In the genomic region with DNA sequence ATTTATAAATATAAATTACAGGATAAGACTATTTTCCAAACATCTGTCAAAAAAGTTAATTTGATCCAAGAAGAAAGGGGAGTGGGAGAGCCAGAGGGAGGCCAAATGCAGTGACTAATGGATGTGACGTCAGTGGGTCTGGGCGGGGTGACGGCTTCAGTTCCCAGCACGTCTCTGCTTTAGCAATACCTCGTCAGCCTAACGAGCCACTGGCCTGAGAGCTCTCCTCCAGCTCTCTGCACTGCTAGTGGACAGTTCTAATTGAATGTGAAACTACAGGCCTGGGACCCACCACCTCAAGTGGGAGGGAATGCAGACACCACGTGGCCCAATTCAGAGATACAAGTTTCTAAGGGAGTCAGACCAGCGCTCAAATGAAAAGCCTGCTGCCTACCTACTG, we compare ENCODE assay signal across 15 mouse cellular contexts.
DNase-seq lines count a peak whose midpoint lies in the region; ATAC-seq and TF ChIP-seq lines count a peak whose summit lies in the region.
"Had no signal": no experiment of that assay in that cellular context is flagged by ENCODE, and none has a peak within 500 bp of the region (broad histone marks: within the 10 kb centered on the region; RNA-seq: fewer than 3 reads in every experiment).

No protein-coding gene starts in this region.

- H3K36me3 ChIP-seq in lung, embryonic 14.5 days (ENCODE audit: insufficient read depth), result 0 out of 2 replicates have a peak, but pooled peaks cover 2% of the 10 kb centered on the region
- no peaks in the 10 kb centered on the region for H3K36me3 ChIP-seq in heart, embryonic 13.5 days
- H3K36me3 ChIP-seq in thymus, adult 2 months (ENCODE audit: control insufficient read depth, insufficient read depth, low read length), result no peaks in the 10 kb centered on the region
- H3K36me3 ChIP-seq: embryonic facial prominence, embryonic 13.5 days; midbrain, embryonic 10.5 days; neural tube, embryonic 15.5 days had no signal

- peak; percentile 44 for DNase-seq in gastrocnemius, adult 18-20 months (ENCODE audit: low spot score)
- no peak for DNase-seq in gastrocnemius, postnatal 4 days (ENCODE audit: low spot score in 2 of 2)
- DNase-seq in lung, embryonic 14.5 days, result peak; percentile 87
- no peak for DNase-seq in lung, postnatal 25 days (ENCODE audit: low spot score)
- DNase-seq in lung, postnatal 36 days, result peak; percentile 50
- no peak for DNase-seq in thymus, adult 2 months
- DNase-seq in left cerebral cortex, adult 11 months (ENCODE audit: low spot score), result no peak
- DNase-seq: adrenal gland, postnatal 14 days; cerebellum, adult 11 months; layer of hippocampus, adult 9-11 months; thymus, postnatal 25 days had no signal

- H3K9me3 ChIP-seq in lung, embryonic 14.5 days (ENCODE audit: low read depth, low read length), result no peaks in the 10 kb centered on the region
- H3K9me3 ChIP-seq in heart, embryonic 13.5 days, result no peaks in the 10 kb centered on the region
- H3K9me3 ChIP-seq: embryonic facial prominence, embryonic 13.5 days; midbrain, embryonic 10.5 days; neural tube, embryonic 15.5 days had no signal

- H3K4me3 ChIP-seq in lung, embryonic 14.5 days (ENCODE audit: low read depth, low read length), result no peak overlapping the region
- no peak overlapping the region for H3K4me3 ChIP-seq in heart, embryonic 13.5 days
- H3K4me3 ChIP-seq in thymus, adult 2 months (ENCODE audit: control insufficient read depth, insufficient read depth, low read length), result no peak overlapping the region
- H3K4me3 ChIP-seq: embryonic facial prominence, embryonic 13.5 days; midbrain, embryonic 10.5 days; neural tube, embryonic 15.5 days had no signal

- ATAC-seq in lung, embryonic 14.5 days (ENCODE audit: insufficient read depth), result peak; percentile 79
- ATAC-seq in heart, embryonic 13.5 days (ENCODE audit: extremely low read depth, insufficient number of reproducible peaks, low FRiP score, low TSS enrichment), result no peak

- no peak overlapping the region for H3K9ac ChIP-seq in lung, embryonic 14.5 days
- H3K9ac ChIP-seq in heart, embryonic 13.5 days, result 0 out of 2 replicates have a peak overlapping the region, but pooled peaks have one; percentile 3
- H3K9ac ChIP-seq: embryonic facial prominence, embryonic 13.5 days; neural tube, embryonic 15.5 days had no signal

- TF ChIP-seq CTCF in lung, embryonic 14.5 days (IDR thresholded peaks at IDR 0.05; ENCODE audit: low read depth), result no peak
- no peak for TF ChIP-seq CTCF in thymus, adult 2 months (IDR thresholded peaks at IDR 0.05; ENCODE audit: borderline replicate concordance, control insufficient read depth, extremely low read depth, insufficient read depth, low read length, poor library complexity)

- WGBS in lung, embryonic 14.5 days, result 30% methylated on average over 8 of the region's 8 CpGs
- 31% methylated on average over 8 of the region's 8 CpGs for WGBS in heart, embryonic 13.5 days
- WGBS in thymus, adult 2 months, result 93% methylated on average over 8 of the region's 8 CpGs

- peak overlapping the region; percentile 66 for H3K27ac ChIP-seq in lung, embryonic 14.5 days (ENCODE audit: low read depth)
- peak overlapping the region; percentile 58 for H3K27ac ChIP-seq in heart, embryonic 13.5 days (replicated peaks)
- no peak overlapping the region for H3K27ac ChIP-seq in thymus, adult 2 months (ENCODE audit: control insufficient read depth, insufficient read depth, low read length)
- H3K27ac ChIP-seq: embryonic facial prominence, embryonic 13.5 days; midbrain, embryonic 10.5 days; neural tube, embryonic 15.5 days had no signal

- H3K27me3 ChIP-seq in lung, embryonic 14.5 days (ENCODE audit: insufficient read depth, low read length), result no peaks in the 10 kb centered on the region
- H3K27me3 ChIP-seq in heart, embryonic 13.5 days (replicated peaks), result no peaks in the 10 kb centered on the region
- H3K27me3 ChIP-seq in thymus, adult 2 months (ENCODE audit: control insufficient read depth, insufficient read depth, low read length), result no peaks in the 10 kb centered on the region
- H3K27me3 ChIP-seq: embryonic facial prominence, embryonic 13.5 days; neural tube, embryonic 15.5 days had no signal

- peak overlapping the region; percentile 24; the same call in 1 of the 2 replicates for H3K4me2 ChIP-seq in lung, embryonic 14.5 days
- 0 out of 2 replicates have a peak overlapping the region, but pooled peaks have one; percentile 20 for H3K4me2 ChIP-seq in heart, embryonic 13.5 days
- H3K4me2 ChIP-seq: embryonic facial prominence, embryonic 13.5 days; neural tube, embryonic 15.5 days had no signal

- H3K4me1 ChIP-seq in lung, embryonic 14.5 days (ENCODE audit: insufficient read depth), result peaks cover 23% of the 10 kb centered on the region
- H3K4me1 ChIP-seq in heart, embryonic 13.5 days, result peaks cover 44% of the 10 kb centered on the region
- no peaks in the 10 kb centered on the region for H3K4me1 ChIP-seq in thymus, adult 2 months (replicated peaks; ENCODE audit: control insufficient read depth, insufficient read depth, low read length)
- H3K4me1 ChIP-seq: neural tube, embryonic 15.5 days had no signal

- TF ChIP-seq POLR2A in thymus, adult 2 months (IDR thresholded peaks at IDR 0.05; ENCODE audit: control insufficient read depth, extremely low read depth, insufficient read depth, low read length, poor library complexity), result no peak

Comparison
In these comparisons a context has a peak if more than half of its experiments do, and no peak if none do; other contexts are left out.
1. DNase-seq: peak in gastrocnemius, adult 18-20 months (single experiment), lung, embryonic 14.5 days (single experiment) and lung, postnatal 36 days (single experiment); none in gastrocnemius, postnatal 4 days (0 of 2), lung, postnatal 25 days (single experiment), thymus, adult 2 months (single experiment) and left cerebral cortex, adult 11 months (single experiment).